Mouse (Mus musculus) kidney, adult 2 months (tissue): ENCODE measurements at regions not wholly inside any gene's neighbourhood (a gene's known extent, or its start where the extent isn't known, plus 50 kb on each side); places are given as distances from the start of the nearest gene placed in this dataset.

Experiments used
- DNase-seq: peaks from one replicate; pipeline ENCODE4 v3.0.0; 2021
- H3K27ac ChIP-seq: fragments of 200-500 bp; 2 replicates; pipeline ENCODE4 v1.5.1; 2012; ENCODE audit warnings: low read depth, low read length, control low read depth, inconsistent platforms; ENCODE audit not compliant: insufficient read depth
- H3K27me3 ChIP-seq: fragments of 200-500 bp; replicated peaks from 2 replicates; pipeline ENCODE4 v1.6.1; 2012; ENCODE audit warnings: mild to moderate bottlenecking, moderate library complexity, low read length, inconsistent platforms; ENCODE audit not compliant: control insufficient read depth, insufficient read depth
- H3K36me3 ChIP-seq: fragments of 200-500 bp; 2 replicates; pipeline ENCODE4 v1.6.1; 2012; ENCODE audit warnings: mild to moderate bottlenecking, moderate library complexity, low read length, inconsistent platforms; ENCODE audit not compliant: control insufficient read depth, insufficient read depth
- H3K4me1 ChIP-seq: fragments of 200-500 bp; 2 replicates; pipeline ENCODE4 v1.6.1; 2011; ENCODE audit warnings: low read length; ENCODE audit not compliant: control insufficient read depth, insufficient read depth
- H3K4me3 ChIP-seq: fragments of 200-500 bp; 2 replicates; pipeline ENCODE4 v1.5.1; 2011; ENCODE audit warnings: mild to moderate bottlenecking, low read depth, low read length, control low read depth; ENCODE audit not compliant: insufficient read depth
- CTCF ChIP-seq: fragments of 200-500 bp; conservative IDR thresholded peaks from 2 replicates; pipeline ENCODE4 v1.5.1; 2011; ENCODE audit warnings: low read depth, mild to moderate bottlenecking, control low read depth, low read length, moderate library complexity, mixed read lengths; ENCODE audit not compliant: insufficient read depth, insufficient read length
- POLR2A ChIP-seq: fragments of 200-500 bp; IDR thresholded peaks from one replicate; pipeline ENCODE4 v1.6.1; 2011; ENCODE audit warnings: low read depth, low read length, control low read depth
- WGBS: fragments of 180-500 bp; shearing (Covaris S2); methylation state at CpG from one replicate; pipeline ENCODE4 v1.1.7; 2018; 5-methylcytosine and 5-hydroxymethylcytosine counted together

DNA sequence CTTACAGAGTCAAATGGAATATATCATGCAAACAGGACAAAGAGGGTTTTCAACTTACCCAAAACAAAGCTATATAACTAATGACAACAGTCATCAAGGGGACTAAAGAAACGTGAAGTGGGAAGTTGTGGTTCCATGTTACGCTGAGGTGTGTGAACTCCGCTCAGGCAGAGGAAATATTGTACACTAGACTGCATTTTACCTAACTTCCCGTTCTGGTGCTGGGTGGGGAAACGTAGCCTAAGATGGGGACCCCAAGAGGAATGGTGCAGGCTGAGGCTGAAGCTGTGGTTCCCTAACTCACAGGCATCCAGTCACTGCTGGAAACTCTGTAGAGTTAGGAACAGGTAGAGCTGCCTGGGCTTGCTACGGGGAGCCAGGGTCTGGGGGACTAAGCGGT lies 59.3 kb upstream of the Dnah5 start:
- H3K36me3 ChIP-seq, result no peaks in the 10 kb centered on the region
- no peaks in the 10 kb centered on the region for H3K27me3 ChIP-seq
- TF ChIP-seq CTCF (no peak), POLR2A (no peak)
- H3K4me1 ChIP-seq, result no peaks in the 10 kb centered on the region; the same call in 1 of the 2 replicates
- WGBS, result 86% methylated on average over 7 of the region's 7 CpGs
- no peak for DNase-seq
- no peak overlapping the region for H3K4me3 ChIP-seq
- no peak overlapping the region for H3K27ac ChIP-seq

DNA sequence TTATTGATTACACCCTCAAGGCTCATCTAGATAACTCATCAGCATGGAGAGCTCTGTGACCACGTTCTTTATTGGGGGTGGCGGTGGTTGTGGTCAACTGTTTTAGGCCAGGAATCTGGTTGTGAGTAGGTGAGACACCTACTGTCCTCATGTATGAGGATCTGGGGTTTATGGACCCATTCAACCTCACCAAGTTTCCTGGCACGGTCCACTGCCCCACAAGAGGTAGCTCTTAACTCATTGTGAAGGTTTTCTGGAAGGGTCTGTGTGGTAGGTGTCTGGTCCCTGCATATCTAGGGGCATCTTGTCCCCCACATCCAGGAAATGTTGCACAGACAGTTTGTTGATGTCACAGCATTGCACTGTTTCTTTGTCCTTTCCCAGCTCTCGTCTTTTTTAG lies 58.7 kb upstream of the Dnah5 start:
- Histone ChIP-seq H3K27ac (no peak overlapping the region), H3K4me1 (no peaks in the 10 kb centered on the region; the same call in 1 of the 2 replicates), H3K4me3 (no peak overlapping the region), H3K27me3 (no peaks in the 10 kb centered on the region), H3K36me3 (no peaks in the 10 kb centered on the region)
- 92% methylated on average over 4 of the region's 4 CpGs for WGBS
- no peak for DNase-seq
- TF ChIP-seq CTCF (no peak), POLR2A (no peak)

DNA sequence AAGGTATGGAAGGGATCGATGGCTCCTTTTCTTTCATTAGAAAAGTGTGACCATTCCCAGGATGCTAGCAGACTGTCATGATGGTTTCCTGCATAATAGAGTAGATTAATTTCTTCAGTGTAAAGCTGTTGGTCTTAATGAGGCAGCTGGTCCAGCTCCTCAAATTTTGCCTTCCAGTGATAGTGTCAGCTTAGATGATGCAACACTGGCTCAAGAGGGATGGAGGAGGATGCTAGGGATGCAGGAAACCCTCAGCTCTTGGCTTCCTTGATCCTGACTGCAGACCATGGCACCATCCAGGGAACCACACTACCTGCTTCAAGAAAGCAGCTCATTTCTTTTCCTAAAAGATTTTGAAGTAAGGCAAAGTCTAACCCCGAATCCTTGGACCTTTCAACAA lies 51.9 kb upstream of the Dnah5 start:
- WGBS, result 83% methylated on average over 2 of the region's 2 CpGs

More for the DNA sequence above, 51.9 kb upstream of the Dnah5 start:
- TF ChIP-seq CTCF (no peak), POLR2A (no peak)
- H3K4me1 ChIP-seq, result no peaks in the 10 kb centered on the region
- H3K36me3 ChIP-seq, result no peaks in the 10 kb centered on the region
- H3K4me3 ChIP-seq, result no peak overlapping the region
- no peak for DNase-seq
- H3K27ac ChIP-seq, result no peak overlapping the region
- no peaks in the 10 kb centered on the region for H3K27me3 ChIP-seq
